Mouse (Mus musculus) olfactory bulb, adult 2 months (tissue): ENCODE measurements around the gene Ap3d1.

ENCODE experiments used
- CTCF ChIP-seq: fragments of 200-500 bp; IDR thresholded peaks from 2 replicates; pipeline ENCODE4 v1.5.1; 2012; ENCODE audit warnings: low read depth, mild to moderate bottlenecking, low read length, moderate library complexity; ENCODE audit not compliant: insufficient read depth
- POLR2A ChIP-seq: fragments of 200-500 bp; IDR thresholded peaks from 2 replicates; pipeline ENCODE4 v1.6.1; 2012; ENCODE audit warnings: mild to moderate bottlenecking, low read depth, low read length, moderate library complexity; ENCODE audit not compliant: insufficient read depth

DNA sequence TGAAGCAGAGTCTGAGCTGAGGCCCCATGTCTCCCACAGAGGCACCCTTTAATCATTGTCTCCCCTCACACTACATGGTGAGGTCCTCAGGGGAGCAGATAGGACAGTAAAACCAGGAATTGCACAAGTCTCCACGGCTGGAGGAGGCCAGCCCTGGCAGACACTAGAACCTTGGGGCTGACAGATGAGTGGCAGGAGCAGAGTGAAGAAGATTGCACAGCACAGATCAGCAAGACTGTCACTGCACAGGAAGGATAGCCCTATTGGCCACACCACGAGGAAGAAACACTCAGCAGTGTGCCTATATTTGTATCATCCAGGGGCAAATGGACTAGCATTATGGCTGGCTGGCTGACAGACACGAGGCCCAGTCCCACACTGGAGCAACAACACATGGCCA is 31.2 kb downstream of the Ap3d1 start:
- TF ChIP-seq CTCF (no peak), POLR2A (no peak)
